ENCODE assay signal across 13 mouse cellular contexts in the genomic region with DNA sequence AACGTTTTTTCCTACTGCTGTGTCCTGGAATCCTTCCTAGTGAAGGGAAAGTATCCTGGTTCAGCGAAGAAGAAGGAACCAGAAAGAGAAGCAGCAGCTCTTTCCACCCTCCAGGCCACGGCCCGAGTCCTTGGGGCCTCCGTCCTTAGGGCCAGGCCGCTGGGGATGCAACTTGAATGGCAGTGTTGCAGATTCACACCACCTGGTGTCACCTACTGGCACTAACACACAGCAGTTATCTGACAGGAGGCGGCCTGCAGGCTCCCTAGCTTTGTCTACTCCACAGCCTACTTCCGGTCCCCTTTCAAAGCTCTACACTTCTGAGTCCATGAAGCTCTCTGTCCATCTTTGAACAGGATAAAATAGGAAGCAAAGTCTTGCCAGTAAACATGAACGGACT.
"Had no signal": no experiment of that assay in that cellular context is flagged by ENCODE, and none has a peak within 500 bp of the region (broad histone marks: within the 10 kb centered on the region; RNA-seq: fewer than 3 reads in every experiment).

No protein-coding gene starts in this region.

- H3K27ac ChIP-seq: limb, embryonic 12.5 days; limb, embryonic 15.5 days had no signal

- H3K9me3 ChIP-seq: limb, embryonic 12.5 days; limb, embryonic 15.5 days; liver, embryonic 12.5 days had no signal

- H3K27me3 ChIP-seq: limb, embryonic 12.5 days; limb, embryonic 15.5 days; liver, embryonic 12.5 days had no signal

- H3K4me2 ChIP-seq: limb, embryonic 12.5 days; limb, embryonic 15.5 days; liver, embryonic 12.5 days; midbrain, embryonic 11.5 days had no signal

- H3K36me3 ChIP-seq: limb, embryonic 12.5 days; limb, embryonic 15.5 days; liver, embryonic 12.5 days had no signal

- H3K9ac ChIP-seq: limb, embryonic 12.5 days; limb, embryonic 15.5 days; liver, embryonic 12.5 days had no signal

- H3K4me3 ChIP-seq: limb, embryonic 12.5 days; limb, embryonic 15.5 days; liver, embryonic 12.5 days had no signal

- DNase-seq: kidney, postnatal 14 days; kidney, postnatal 4 days; left cerebral cortex, postnatal 4 days; lung, adult 2 months; lung, postnatal 14 days; lung, postnatal 4 days; midbrain, embryonic 14.5 days; thymus, adult 18-20 months; thymus, postnatal 36 days had no signal
